Mouse (Mus musculus) 416B (cell line): ENCODE measurements around the gene Rnf223.
"Not testable (repeated sequence)": the region's sequence is repeated elsewhere in the genome, so short reads cannot be mapped to it uniquely, and the experiment has no call there.

Source experiments
- DNase-seq: peaks from one replicate; pipeline ENCODE4 v3.0.0; 2011; ENCODE audit warnings: low read depth

Rnf223 gene

DNA sequence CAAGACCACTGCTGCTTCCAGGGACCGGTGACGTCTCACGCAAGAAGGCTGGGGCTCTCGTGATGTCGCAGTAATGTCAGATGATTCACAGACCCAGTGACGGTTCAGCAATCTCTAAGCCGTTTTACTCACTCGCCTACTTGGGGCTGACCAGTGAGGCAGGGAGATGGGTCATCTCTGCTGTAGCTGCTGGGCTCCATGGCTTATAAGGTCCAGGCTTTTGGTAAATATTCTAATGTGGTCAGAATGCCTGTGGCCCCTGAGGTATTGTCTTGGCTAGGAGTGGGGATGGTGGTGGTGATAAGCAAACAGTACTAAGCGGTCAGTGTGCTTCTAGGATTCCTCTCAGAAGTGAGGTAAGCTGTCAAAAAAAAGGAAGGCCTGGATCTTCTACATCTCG, 627 bp downstream of the Rnf223 start:
- no peak for DNase-seq

DNA sequence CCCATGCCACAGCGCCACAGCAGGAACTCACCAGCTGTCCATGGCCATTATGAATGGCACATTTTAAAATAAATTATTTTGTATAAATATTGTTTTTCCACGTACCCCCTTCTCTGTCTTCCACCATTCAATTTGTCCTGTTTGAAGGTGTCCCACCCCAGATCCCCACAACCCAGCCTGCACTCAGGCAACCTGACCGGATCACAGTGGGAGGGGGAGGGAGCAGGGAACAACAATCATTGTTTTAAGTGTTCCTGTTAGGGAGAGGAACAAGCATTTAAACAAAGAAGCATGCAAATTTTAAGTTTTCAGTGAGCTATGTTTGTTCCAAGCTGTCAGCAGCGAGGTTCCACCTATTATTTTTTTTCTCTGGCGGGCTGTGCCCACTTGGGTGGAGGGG, 3.0 kb downstream of the Rnf223 start:
- no peak for DNase-seq

DNA sequence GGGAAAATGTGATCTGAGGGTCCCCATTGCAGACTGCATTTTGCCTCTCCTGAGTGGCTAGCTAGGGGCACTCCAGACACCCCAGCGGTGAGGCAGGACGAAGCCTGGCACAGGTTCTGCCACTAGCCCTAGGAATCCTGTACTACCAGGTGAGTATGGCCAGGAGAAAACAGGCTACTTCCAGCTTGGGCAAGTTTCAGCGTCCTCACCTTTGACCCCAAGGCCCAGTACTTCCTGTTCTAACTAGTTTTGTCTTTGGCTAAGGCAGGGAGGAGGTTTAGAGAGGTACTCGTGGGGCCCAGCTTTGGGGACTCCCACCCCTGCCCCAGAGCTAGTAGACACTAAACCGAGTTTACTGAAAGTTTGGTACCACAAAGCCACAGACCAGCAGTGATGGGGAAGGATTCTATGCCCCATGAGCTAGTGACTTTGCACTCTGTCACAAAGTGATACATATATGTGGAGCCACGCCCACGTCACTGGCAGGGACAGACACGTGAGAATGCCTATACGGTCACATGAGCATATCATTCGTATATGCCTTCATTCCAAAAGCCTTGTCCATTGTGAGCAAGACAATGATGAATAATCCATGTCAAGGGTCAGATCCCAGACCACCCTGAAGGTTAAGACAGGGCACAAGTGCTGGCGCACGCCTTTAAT, 3.8 kb downstream of the Rnf223 start:
- DNase-seq, result no peak

DNA sequence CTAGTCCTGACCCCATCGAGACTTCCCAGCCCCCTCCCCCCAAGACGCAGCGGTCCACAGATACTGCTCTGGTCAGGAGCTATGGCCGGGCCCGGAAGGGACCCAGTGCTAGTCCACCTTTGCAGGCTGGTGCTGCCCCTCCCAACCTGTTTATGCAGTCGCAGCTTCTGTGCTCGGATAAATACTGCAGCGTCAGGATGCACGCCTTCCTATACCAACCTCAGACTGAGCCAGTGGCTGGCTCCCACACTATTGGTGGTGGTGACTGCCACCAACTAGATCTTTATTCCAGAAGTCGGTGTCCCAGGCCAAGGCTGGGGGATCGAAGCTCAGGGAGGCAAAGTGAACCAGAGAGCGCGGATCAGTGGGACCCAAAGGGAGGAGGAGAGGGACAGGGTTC, 4.8 kb downstream of the Rnf223 start:
- DNase-seq, result no peak

DNA sequence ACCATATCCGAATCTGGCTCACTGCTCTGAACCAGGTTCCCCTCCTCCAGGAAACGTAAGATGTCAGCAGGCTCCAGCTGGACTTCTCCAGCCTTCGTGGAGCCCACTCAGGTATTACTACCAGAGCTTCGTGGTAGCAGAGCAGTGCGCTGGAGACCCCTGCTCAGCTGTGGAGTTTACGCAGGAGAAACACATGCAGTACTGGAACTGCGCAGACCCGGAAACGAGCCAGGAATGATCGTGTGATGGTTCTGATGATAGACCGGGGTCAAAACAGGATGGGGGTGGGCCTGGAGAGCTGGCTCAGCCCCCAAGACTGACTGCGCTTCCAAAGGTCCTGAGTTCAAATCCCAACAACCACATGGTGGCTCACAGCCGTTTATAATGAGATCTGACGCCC, 5.5 kb downstream of the Rnf223 start:
- DNase-seq, result no peak

DNA sequence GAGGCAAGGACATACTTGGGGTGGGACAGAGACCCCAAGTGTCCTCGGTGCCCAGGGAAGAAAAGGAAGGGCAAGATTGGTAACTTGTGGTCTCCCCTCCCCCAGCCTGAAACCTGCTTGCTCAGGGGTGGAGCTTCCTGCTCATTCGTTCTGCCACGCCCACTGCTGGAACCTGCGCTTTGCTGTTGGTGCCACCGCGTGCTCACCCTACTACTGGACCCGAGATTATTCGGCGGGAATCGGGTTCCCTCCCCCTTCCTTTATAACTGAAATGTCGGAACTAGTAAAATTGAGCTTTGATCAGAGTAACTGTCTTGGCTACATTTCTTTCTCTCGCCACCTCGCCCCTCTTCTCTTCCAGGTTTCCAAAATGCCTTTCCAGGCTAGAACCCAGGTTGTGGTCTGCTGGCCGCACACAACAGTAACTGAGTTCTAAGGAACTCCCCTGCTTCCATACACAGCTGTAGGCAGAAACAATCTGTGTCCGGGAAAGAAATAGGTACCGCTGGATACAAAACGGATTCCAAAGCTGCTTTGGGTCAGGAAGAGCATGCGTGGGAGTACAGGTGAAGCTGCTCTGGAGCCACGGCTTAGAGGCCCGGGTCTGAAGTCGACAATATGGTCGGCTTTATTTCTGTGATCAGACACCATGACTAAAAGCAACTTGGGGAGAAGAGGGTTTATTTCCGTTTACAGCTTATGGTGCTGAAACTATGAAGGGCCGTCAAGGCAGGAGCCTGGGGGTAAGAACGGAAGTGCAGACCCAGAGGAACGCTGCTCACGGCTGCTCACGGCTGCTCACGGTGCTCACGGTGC, 6.2 kb downstream of the Rnf223 start:
- no peak for DNase-seq

DNA sequence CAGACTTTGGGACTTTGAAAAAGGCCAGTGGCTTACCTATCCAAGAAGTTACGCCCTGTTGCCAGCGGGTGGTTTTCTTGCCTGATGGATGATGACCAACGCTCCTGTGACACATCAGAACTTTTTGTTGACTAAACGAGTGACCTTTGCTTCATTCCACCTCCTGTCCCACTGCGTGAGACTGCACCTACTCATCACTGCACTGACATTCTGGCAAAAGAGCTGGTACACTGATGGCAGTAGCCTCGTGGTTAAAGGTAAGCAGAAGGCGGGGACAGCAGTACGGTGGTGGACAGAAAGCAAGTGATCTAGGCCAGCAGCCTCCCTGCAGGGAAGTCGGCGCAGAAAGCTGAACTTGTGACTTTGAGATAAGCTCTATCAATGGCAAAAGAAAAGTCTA, 20.6 kb downstream of the Rnf223 start:
- not testable (repeated sequence) for DNase-seq

DNA sequence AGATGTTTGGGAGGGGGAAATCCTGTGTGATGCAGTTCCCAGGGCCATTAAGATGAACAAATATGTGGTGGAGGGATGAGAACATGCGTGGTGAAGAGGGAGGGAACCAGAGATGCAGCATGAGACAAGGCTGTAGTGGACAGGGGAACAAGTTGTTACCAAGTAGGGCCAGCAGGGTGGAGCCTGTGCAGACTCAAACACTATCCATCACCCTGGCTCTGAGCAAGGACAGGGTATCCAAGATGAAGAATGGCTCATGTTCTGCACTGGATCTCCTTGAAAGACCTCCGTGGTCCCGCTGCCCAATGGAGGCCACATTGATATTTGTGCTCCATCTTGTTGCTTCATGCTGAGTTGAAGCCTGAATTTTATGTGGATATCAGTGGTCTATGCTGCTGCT, 24.5 kb downstream of the Rnf223 start:
- DNase-seq, result no peak

DNA sequence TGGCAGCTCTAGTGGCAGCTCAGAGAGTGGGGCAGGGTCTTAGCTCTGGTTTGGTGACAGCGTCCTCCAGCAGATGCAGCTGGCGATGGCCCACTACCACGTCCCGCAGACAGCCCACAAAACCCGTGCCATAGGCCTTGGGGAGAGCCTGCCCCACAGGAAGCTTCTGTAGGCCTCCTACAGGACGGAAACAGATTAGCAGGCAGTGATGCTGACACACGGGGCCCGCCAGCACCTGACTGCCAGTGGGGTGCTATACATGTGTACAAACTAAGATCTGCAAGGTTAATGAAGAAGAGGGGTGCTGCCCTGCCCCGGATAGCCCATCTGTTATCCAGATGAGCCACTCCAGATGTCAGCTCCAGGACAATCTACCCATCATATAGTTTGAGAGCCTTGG, 36.2 kb downstream of the Rnf223 start:
- DNase-seq, result no peak

DNA sequence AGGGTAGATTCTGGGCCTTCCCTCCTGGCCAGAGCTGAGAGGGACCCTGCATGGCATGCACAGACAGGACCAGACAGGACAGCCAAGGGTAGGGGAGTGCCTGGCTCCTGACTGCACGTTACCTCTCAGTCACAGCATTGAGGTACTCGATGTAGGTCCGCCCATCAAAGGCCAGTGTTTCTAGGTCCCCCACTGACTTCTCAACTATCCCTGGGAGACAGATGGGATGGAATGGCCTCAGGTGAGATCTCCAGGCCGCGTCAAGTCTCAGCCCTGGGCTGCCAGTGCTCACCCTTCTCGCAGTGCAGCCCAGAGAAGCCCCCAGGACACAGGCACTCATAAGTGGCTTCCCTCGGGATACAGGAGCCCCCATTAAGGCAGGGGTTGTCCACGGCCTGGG, 38.3 kb downstream of the Rnf223 start:
- no peak for DNase-seq

DNA sequence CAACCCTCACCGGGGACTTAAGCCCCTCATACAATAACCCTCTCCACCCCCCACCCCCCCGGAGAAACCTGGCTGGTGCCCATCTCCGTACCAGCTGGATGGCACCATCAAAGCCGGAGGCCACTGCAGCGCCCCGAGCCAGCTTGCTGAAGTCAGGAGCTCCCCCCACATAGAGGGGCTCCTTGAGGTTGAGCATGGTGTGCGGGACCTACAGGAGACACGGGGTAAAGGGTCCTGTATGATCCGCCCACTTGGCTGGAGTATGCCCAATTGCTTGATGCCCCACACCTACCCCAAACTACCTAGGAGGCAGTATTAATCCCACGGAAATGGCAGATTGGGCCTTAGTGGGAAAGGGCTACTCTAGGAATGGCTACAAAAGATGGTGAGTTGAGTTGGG, 38.8 kb downstream of the Rnf223 start:
- no peak for DNase-seq

DNA sequence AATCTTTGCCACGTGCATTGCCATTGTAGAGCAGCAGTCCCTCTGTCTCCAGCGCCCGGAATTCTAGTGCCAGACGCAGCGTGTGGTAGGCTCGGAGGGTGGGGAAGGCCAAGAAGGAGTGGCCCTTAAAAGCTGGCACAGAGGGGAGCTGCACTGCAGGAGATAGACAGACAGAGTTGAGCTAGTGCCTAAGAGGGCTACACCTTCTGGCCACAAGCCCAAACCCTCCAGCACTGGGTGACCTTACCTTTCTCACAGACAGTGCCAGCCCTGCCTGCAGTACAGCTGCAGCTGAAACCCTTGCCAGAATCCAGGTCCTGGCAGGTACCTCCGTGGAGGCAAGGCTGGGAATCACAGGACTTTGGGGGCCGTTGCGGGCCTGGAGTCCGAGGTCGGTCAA, 41.5 kb downstream of the Rnf223 start:
- no peak for DNase-seq

DNA sequence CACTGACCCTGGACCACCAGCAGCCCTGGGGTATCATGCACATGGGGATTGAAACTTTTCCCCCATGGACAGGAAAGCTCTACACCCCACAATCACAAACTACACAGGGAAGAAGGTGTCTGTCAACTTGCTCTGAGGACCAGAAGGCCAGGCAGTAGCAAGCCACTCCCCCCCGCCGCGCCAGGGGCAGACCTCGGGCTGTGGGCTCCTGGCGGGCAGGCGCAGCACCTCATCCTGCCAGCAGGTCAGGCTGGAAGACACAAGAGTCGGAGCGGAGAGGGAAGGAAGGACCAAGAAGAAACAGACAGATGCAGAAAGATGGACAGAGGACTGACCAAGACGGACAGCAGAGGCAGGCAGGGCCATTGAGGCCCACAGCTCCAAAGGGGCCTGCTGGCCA, 47.3 kb downstream of the Rnf223 start:
- no peak for DNase-seq
